ENCODE assay signal across 31 mouse cellular contexts in the genomic region with DNA sequence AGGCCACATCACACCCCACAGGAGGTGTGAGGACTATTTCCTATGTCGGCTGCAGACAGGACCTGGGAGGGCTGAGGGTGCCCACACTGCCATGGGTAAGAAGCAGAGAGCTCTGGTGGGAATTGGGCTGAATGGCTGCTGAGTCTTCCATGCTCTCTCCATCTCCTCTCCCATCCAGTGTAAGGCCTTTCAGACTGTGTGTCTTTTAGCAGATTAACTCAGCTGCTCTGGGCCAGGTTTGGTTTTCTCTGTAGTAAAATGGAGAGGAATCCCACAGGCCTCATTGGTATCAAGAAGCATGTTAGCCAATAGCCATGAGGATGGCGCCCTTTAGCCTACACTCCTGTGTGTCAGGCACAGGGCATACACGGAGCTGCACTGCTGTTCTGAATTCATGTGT. TPM values are rescaled to one million over a fixed set of nuclear protein-coding genes. Genes with fewer than 3 reads are reported as not detected.
"Had no signal": no experiment of that assay in that cellular context is flagged by ENCODE, and none has a peak within 500 bp of the region (broad histone marks: within the 10 kb centered on the region; RNA-seq: fewer than 3 reads in every experiment).

No protein-coding gene starts in this region.

- H3K9me3 ChIP-seq: embryonic facial prominence, embryonic 10.5 days; embryonic facial prominence, embryonic 12.5 days; embryonic facial prominence, embryonic 13.5 days; embryonic facial prominence, embryonic 15.5 days; forebrain, embryonic 10.5 days; forebrain, embryonic 12.5 days; forebrain, embryonic 13.5 days; forebrain, embryonic 15.5 days had no signal

- ATAC-seq: forebrain, embryonic 13.5 days; forebrain, embryonic 14.5 days; forebrain, embryonic 15.5 days; forebrain, embryonic 16.5 days; forebrain, postnatal 0 days had no signal

- H3K4me2 ChIP-seq: embryonic facial prominence, embryonic 12.5 days; embryonic facial prominence, embryonic 13.5 days; embryonic facial prominence, embryonic 15.5 days; forebrain, embryonic 12.5 days; forebrain, embryonic 13.5 days; forebrain, embryonic 15.5 days had no signal

- H3K4me1 ChIP-seq: forebrain, embryonic 13.5 days; forebrain, embryonic 15.5 days had no signal

- DNase-seq: cerebellum, adult 2 months; cerebellum, adult 8-10 months; cerebellum, adult 9-10 months; cerebellum, adult 9-11 months; cerebellum, postnatal 10 days; cerebellum, postnatal 14 days; cerebellum, postnatal 25 days; cerebellum, postnatal 36 days; embryo, embryonic 11 days; forebrain, postnatal 0 days; gastrocnemius, postnatal 10 days; gastrocnemius, postnatal 14 days; gastrocnemius, postnatal 25 days; gastrocnemius, postnatal 36 days; heart, adult 18-20 months; heart, adult 2 months had no signal

- H3K27ac ChIP-seq: embryonic facial prominence, embryonic 10.5 days; embryonic facial prominence, embryonic 15.5 days; forebrain, embryonic 10.5 days; forebrain, embryonic 12.5 days; forebrain, embryonic 13.5 days; forebrain, embryonic 15.5 days; gastrocnemius, adult 2 months; heart, adult 2 months had no signal

- H3K36me3 ChIP-seq: embryonic facial prominence, embryonic 10.5 days; embryonic facial prominence, embryonic 12.5 days; embryonic facial prominence, embryonic 13.5 days; embryonic facial prominence, embryonic 15.5 days; forebrain, embryonic 10.5 days; forebrain, embryonic 12.5 days; forebrain, embryonic 15.5 days had no signal

- H3K9ac ChIP-seq: embryonic facial prominence, embryonic 12.5 days; embryonic facial prominence, embryonic 13.5 days; embryonic facial prominence, embryonic 15.5 days; forebrain, embryonic 12.5 days; forebrain, embryonic 13.5 days; forebrain, embryonic 15.5 days; forebrain, postnatal 0 days had no signal

- H3K27me3 ChIP-seq: embryonic facial prominence, embryonic 12.5 days; embryonic facial prominence, embryonic 13.5 days; embryonic facial prominence, embryonic 15.5 days; forebrain, embryonic 12.5 days; forebrain, embryonic 13.5 days; forebrain, embryonic 15.5 days had no signal

- H3K4me3 ChIP-seq: embryonic facial prominence, embryonic 10.5 days; embryonic facial prominence, embryonic 12.5 days; embryonic facial prominence, embryonic 13.5 days; embryonic facial prominence, embryonic 15.5 days; erythroblast, embryonic 14.5 days; forebrain, embryonic 10.5 days; forebrain, embryonic 12.5 days; forebrain, embryonic 13.5 days; forebrain, embryonic 15.5 days; gastrocnemius, adult 2 months; heart, adult 2 months had no signal

RNA-seq across cellular contexts. Expression of a gene that starts 1.6 kb away (rescaled TPM):
- total RNA-seq: common myeloid progenitor, adult 5-6 weeks; granulocyte monocyte progenitor cell, adult 5-6 weeks had no signal
- polyA plus RNA-seq: erythroblast, embryonic 14.5 days; forebrain, embryonic 11.5 days; forebrain, embryonic 13.5 days; forebrain, embryonic 14.5 days; forebrain, embryonic 15.5 days had no signal
